Mouse (Mus musculus) ES-E14 (cell line): ENCODE measurements at regions not wholly inside any gene's neighbourhood (a gene's known extent, or its start where the extent isn't known, plus 50 kb on each side); places are given as distances from the start of the nearest gene placed in this dataset.

Source experiments
- HCFC1 ChIP-seq: IDR thresholded peaks from 2 replicates; pipeline ENCODE4 v1.6.1; 2012; ENCODE audit warnings: low read length, inconsistent platforms, borderline replicate concordance; ENCODE audit not compliant: insufficient read depth
- MAFK ChIP-seq: IDR thresholded peaks from 2 replicates; pipeline ENCODE4 v1.6.1; 2014; ENCODE audit warnings: mild to moderate bottlenecking, low read depth, low read length, inconsistent platforms; ENCODE audit not compliant: insufficient read depth
- ZC3H11A ChIP-seq: IDR thresholded peaks from 2 replicates; pipeline ENCODE4 v1.6.1; 2012; ENCODE audit warnings: low read depth, mild to moderate bottlenecking, inconsistent platforms, low read length, borderline replicate concordance
- ZNF384 ChIP-seq: IDR thresholded peaks from 2 replicates; pipeline ENCODE4 v1.6.1; 2012; ENCODE audit warnings: low read depth, low read length, inconsistent platforms

DNA sequence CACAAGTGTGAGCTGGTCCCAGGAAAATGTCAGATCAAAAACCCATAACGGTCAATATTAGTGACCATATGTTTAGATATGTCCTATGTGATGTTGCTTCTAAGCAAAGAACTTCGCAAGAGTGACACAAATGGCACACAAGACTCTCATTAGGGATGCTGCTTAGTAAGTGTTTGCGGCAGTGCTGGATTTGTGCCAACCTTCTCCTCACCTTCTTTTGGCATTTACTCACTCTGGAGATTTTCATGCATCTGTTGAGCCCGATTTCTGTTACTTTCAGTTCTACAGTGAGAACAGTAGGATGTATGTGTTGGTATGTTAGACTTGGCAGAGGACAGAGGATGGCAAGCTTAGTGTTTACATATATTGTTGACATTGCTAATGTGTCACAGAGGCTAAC, 231.0 kb upstream of the Nox3 start:
- no peak for TF ChIP-seq ZNF384
- no peak for TF ChIP-seq ZC3H11A
- no peak for TF ChIP-seq HCFC1
- TF ChIP-seq MAFK: no peak
